Mouse (Mus musculus) thymus, adult 2 months (tissue): ENCODE measurements at regions not wholly inside any gene's neighbourhood (a gene's known extent, or its start where the extent isn't known, plus 50 kb on each side); places are given as distances from the start of the nearest gene placed in this dataset.
A peak's percentile ranks its signal among the peaks of the same experiment; 100 is the strongest.

ENCODE experiments used
- DNase-seq: peaks from one replicate; pipeline ENCODE4 v3.0.0; 2021
- H3K27ac ChIP-seq: fragments of 200-500 bp; 2 replicates; pipeline ENCODE4 v1.5.1; 2012; ENCODE audit warnings: low read length, control low read depth; ENCODE audit not compliant: control insufficient read depth, insufficient read depth
- H3K27me3 ChIP-seq: fragments of 200-500 bp; 2 replicates; pipeline ENCODE4 v1.6.1; 2012; ENCODE audit warnings: mild to moderate bottlenecking, low read length, moderate library complexity, mixed read lengths; ENCODE audit not compliant: control insufficient read depth, insufficient read depth
- H3K36me3 ChIP-seq: fragments of 200-500 bp; 2 replicates; pipeline ENCODE4 v1.6.1; 2012; ENCODE audit warnings: mild to moderate bottlenecking, low read length, moderate library complexity; ENCODE audit not compliant: control insufficient read depth, insufficient read depth
- H3K4me1 ChIP-seq: fragments of 200-500 bp; replicated peaks from 2 replicates; pipeline ENCODE4 v1.6.1; 2012; ENCODE audit warnings: low read length; ENCODE audit not compliant: control insufficient read depth, insufficient read depth
- H3K4me3 ChIP-seq: fragments of 200-500 bp; 2 replicates; pipeline ENCODE4 v1.5.1; 2012; ENCODE audit warnings: mild to moderate bottlenecking, low read length, control low read depth, moderate library complexity; ENCODE audit not compliant: control insufficient read depth, insufficient read depth
- CTCF ChIP-seq: fragments of 200-500 bp; IDR thresholded peaks from 2 replicates; pipeline ENCODE4 v1.5.1; 2012; ENCODE audit warnings: mild to moderate bottlenecking, control low read depth, low read length, moderate library complexity, borderline replicate concordance; ENCODE audit not compliant: control insufficient read depth, poor library complexity, insufficient read depth; ENCODE audit errors: extremely low read depth
- POLR2A ChIP-seq: fragments of 200-500 bp; IDR thresholded peaks from 2 replicates; pipeline ENCODE4 v1.6.1; 2012; ENCODE audit warnings: mild to moderate bottlenecking, low read length, control low read depth, moderate library complexity; ENCODE audit not compliant: control insufficient read depth, poor library complexity, insufficient read depth; ENCODE audit errors: extremely low read depth
- WGBS: fragments of 180-500 bp; shearing (Covaris S2); methylation state at CpG from one replicate; pipeline ENCODE4 v1.1.7; 2018; 5-methylcytosine and 5-hydroxymethylcytosine counted together

DNA sequence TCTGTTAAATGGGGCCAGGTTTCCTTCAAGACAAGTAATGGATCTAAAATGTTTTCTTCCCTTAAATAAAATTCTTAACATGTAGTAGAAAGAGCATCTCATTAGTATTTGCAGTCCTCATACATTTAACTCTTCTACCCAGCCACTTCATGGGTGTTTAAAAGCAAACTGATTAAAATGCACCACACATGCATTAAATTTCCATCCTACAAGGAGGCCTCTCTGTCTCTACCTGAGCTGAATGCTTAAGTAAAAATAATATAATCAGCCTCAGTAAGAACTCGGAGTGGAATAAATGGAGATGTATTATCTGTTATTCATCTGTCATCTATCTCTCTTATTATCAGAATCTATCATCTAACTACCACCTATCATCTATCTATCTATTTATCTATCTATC lies 398.6 kb upstream of the Nox3 start:
- DNase-seq = no peak
- Histone ChIP-seq H3K27me3 (no peaks in the 10 kb centered on the region), H3K4me1 (no peaks in the 10 kb centered on the region), H3K36me3 (no peaks in the 10 kb centered on the region), H3K27ac (no peak overlapping the region), H3K4me3 (no peak overlapping the region)
- 95% methylated on average over 1 of the region's 1 CpGs for WGBS
- TF ChIP-seq POLR2A (no peak), CTCF (no peak)

GRCm38 (mm10) chr17:4103321-4103720 lies 407.3 kb upstream of the Nox3 start:
- H3K4me3 ChIP-seq = no peak overlapping the region
- no peaks in the 10 kb centered on the region for H3K36me3 ChIP-seq
- TF ChIP-seq CTCF (no peak), POLR2A (no peak)
- H3K27ac ChIP-seq = no peak overlapping the region
- H3K27me3 ChIP-seq = no peaks in the 10 kb centered on the region
- no peak for DNase-seq
- WGBS = 92% methylated on average over 3 of the region's 3 CpGs
- no peaks in the 10 kb centered on the region for H3K4me1 ChIP-seq

GRCm38 (mm10) chr17:4109263-4109662 lies 413.2 kb upstream of the Nox3 start:
- DNase-seq = peak; percentile 2
- H3K36me3 ChIP-seq = no peaks in the 10 kb centered on the region
- WGBS = 61% methylated on average over 3 of the region's 3 CpGs
- H3K27ac ChIP-seq = no peak overlapping the region
- H3K4me3 ChIP-seq = no peak overlapping the region
- H3K4me1 ChIP-seq = no peaks in the 10 kb centered on the region
- no peaks in the 10 kb centered on the region for H3K27me3 ChIP-seq
- no peak for TF ChIP-seq CTCF

GRCm38 (mm10) chr17:4113021-4113420 lies 417.0 kb upstream of the Nox3 start:
- H3K4me3 ChIP-seq = no peak overlapping the region
- TF ChIP-seq POLR2A = no peak
- TF ChIP-seq CTCF = no peak
- H3K36me3 ChIP-seq = no peaks in the 10 kb centered on the region
- 76% methylated on average over 4 of the region's 4 CpGs for WGBS
- no peaks in the 10 kb centered on the region for H3K4me1 ChIP-seq
- no peaks in the 10 kb centered on the region for H3K27me3 ChIP-seq
- no peak for DNase-seq
- no peak overlapping the region for H3K27ac ChIP-seq

DNA sequence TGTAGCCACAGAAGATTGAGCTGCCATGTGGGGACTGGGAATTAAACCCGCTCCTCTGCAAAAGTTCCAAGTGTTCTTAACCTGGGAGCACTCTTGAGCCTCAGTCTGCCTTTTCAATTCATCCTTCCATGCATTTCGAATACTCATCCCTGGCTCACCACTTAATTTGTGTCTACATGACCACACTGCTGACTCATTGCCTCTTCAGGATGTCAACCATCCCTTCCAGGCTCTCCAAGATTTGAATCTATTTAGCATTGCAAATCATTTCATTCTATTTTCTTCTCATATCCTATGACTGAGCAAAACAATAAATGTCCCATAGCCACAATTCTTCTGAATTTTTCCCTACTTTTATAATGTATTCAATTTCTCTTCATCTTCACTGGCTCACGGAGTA lies 420.4 kb upstream of the Nox3 start:
- no peak for DNase-seq
- no peak overlapping the region for H3K27ac ChIP-seq
- H3K4me1 ChIP-seq = no peaks in the 10 kb centered on the region
- no peaks in the 10 kb centered on the region for H3K36me3 ChIP-seq
- H3K27me3 ChIP-seq = no peaks in the 10 kb centered on the region
- WGBS = 89% methylated on average over 3 of the region's 3 CpGs
- TF ChIP-seq POLR2A (no peak), CTCF (no peak)
- H3K4me3 ChIP-seq = no peak overlapping the region

DNA sequence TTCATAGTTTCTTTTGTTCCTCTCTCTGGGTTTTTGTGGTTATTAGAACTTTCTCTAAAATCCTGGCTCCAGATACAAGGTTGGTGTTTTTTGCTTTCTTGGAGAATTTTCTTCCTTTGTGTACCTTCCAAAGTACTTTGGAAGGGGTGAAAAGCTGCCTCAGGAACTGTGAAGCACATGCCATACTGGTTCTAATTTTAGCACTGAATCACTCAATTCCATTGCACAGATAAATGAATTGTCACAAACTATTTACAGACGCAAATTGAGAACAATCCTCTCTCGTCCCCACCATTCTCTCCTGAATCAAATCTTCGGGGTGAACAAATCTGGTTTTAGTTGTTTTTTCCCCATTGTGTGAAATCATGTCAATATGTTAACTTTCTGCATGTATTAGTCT lies 437.6 kb upstream of the Nox3 start:
- no peak for TF ChIP-seq POLR2A
- TF ChIP-seq CTCF = no peak
- WGBS = 84% methylated on average over 3 of the region's 3 CpGs
- H3K27me3 ChIP-seq = no peaks in the 10 kb centered on the region
- no peak overlapping the region for H3K4me3 ChIP-seq
- no peak for DNase-seq
- H3K27ac ChIP-seq = no peak overlapping the region
- H3K4me1 ChIP-seq = no peaks in the 10 kb centered on the region
- no peaks in the 10 kb centered on the region for H3K36me3 ChIP-seq

DNA sequence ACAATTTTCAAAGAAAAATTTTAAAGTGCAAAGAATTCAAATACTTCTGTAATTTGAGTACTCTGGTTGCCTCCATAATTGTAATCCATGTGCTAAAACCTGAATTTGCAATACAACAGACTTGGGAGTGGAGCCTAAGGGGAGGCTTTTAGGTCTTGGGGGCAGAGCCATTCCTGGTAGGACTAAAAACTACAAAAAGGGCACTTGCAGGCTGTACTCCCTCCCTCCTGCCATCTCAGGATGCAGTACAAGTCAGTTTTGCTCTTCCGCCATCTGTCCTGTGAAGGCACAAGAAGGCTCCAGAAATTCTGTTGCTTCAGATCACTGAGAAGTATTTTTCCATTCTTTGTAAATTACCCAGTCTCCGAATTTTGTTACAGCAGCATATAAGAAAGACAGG lies 467.4 kb upstream of the Nox3 start:
- Histone ChIP-seq H3K36me3 (no peaks in the 10 kb centered on the region), H3K4me3 (no peak overlapping the region), H3K4me1 (no peaks in the 10 kb centered on the region), H3K27ac (no peak overlapping the region), H3K27me3 (no peaks in the 10 kb centered on the region)
- TF ChIP-seq POLR2A (no peak), CTCF (no peak)
- DNase-seq = no peak
- WGBS = 91% methylated on average over 2 of the region's 2 CpGs
